Mouse (Mus musculus): ENCODE measurements around the gene Fam117a. TPM values are rescaled to one million over a fixed set of nuclear protein-coding genes. Genes with fewer than 3 reads are reported as not detected.

Fam117a gene
- total RNA-seq, 2 experiments from 2014 or later: 3.0 to 3.6 TPM

DNA sequence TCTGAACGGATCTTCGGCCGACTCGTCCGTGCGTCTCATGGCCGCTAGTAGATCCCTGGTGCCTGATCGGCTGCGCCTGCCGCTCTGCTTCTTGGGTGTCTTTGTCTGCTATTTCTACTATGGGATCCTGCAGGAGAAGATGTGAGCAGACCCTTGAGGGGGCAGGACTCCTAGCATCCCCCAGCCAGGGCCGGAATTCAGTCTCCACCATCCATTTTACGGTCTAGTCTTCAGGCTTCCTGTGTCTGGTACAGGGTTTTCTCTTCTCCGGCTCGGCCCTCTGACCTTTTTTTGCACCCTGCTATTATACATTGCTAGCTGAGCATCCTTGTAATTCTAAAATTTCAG, 48.1 kb downstream of the Fam117a start:
- no peak for DNase-seq (ENCODE audit: extremely low spot score in 1 of 2, low spot score in 2 of 2)
- H3K27ac ChIP-seq: peak overlapping the region; percentile 99
- H3K4me3 ChIP-seq: peak overlapping the region; percentile 81
- intact Hi-C loops (cut with DNase I): loop anchor here (1.0 to 10.0 kb wide), 4 partner anchors 75 to 260 kb away; partner anchors contain the start of gene Kat7
- no peak for TF ChIP-seq CTCF (IDR thresholded peaks at IDR 0.05)

DNA sequence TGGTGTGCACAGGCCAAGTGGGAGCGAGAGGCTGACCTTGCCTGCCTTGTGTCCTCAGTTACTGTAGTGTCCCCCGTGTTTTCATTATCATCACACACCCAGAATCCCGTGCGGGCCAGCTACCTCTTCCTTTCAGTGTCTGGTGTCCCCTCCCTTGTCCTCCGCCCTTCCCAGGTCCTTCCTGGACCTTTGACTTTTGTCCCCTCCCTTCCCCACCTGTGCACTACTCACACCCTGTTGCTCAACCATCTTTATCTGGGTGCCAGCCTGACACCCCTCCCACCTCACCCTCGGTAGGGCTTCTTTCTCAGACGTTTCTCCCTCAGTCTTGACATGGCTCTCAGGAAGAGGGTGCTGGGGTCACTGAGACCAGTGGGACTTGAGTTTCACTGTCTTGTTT, 50.5 kb downstream of the Fam117a start:
- no peak for DNase-seq (ENCODE audit: extremely low spot score in 1 of 2, low spot score in 2 of 2)
- no peak overlapping the region for H3K4me3 ChIP-seq
- H3K27ac ChIP-seq: no peak overlapping the region
- intact Hi-C loops (cut with DNase I): loop anchor here (10.0 kb wide), 1 partner anchor 257 kb away; no protein-coding TSS in a partner anchor
- TF ChIP-seq CTCF (IDR thresholded peaks at IDR 0.05): no peak

DNA sequence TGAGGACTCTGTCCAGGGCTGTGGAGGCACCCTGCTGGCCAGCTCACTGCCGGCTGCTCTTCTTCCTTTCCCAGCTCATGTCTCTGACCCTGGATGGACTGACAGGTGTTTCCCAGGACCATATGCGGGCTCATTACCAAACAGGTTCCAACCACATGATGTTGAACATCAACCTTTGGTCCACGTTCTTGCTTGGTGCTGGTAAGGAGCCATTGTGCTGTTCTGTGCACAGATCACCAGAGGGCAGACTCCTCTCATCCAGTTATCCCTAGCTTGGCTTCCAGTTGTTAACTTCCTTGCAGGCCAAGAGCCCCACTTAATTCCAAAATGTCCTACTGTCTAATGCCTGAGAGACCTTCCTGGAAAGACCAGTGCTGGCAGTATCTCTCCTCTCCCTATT, 52.2 kb downstream of the Fam117a start:
- no peak overlapping the region for H3K27ac ChIP-seq
- no peak overlapping the region for H3K4me3 ChIP-seq
- intact Hi-C loops (cut with DNase I): loop anchor here (10.0 kb wide), 1 partner anchor 256 kb away; no protein-coding TSS in a partner anchor
- TF ChIP-seq CTCF (IDR thresholded peaks at IDR 0.05): peak; percentile 55
- DNase-seq (ENCODE audit: extremely low spot score in 1 of 2, low spot score in 2 of 2): no peak

DNA sequence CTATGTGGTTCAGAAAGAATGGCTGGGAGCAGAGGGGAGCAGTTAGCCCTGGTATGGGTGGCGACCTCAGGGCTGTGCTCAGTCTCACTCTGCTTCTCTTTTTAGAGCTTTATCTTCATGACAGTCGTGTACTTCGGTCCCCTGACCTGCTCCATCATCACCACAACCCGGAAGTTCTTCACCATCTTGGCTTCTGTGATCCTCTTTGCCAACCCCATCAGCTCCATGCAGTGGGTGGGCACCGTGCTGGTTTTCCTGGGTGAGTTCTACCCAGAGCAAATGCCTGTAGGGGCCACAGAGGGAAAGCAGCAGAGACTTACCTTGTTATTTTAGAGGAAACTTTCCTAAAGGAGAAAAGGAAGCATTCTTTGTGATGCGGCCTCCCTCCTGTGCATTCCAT, 53.6 kb downstream of the Fam117a start:
- no peak for TF ChIP-seq CTCF (IDR thresholded peaks at IDR 0.05)
- intact Hi-C loops (cut with DNase I): no loop called here
- H3K27ac ChIP-seq: no peak overlapping the region; the same call in 1 of the 2 replicates
- DNase-seq (ENCODE audit: extremely low spot score in 1 of 2, low spot score in 2 of 2): no peak
- H3K4me3 ChIP-seq: no peak overlapping the region

DNA sequence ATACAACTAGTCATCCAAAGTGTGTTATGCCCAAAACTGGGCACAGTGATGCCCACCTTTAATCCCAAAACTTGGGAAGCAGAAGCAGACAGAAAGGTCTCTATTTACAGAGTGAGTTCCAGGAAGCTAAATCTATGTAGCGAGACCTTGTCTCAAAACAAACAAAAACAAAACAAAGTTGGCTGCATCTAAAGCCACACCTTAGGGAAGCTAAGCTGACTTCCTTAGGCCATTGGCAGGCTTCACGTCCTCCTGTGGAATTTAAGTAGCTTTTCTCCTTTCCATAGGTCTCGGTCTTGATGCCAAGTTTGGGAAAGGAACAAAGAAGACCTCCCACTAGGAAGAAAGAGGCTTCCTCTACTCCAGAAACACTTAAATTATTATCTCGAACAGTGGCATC, 54.4 kb downstream of the Fam117a start:
- Histone ChIP-seq H3K4me3 (no peak overlapping the region), H3K27ac (no peak overlapping the region)
- DNase-seq (ENCODE audit: extremely low spot score in 1 of 2, low spot score in 2 of 2): no peak
- no peak for TF ChIP-seq CTCF (IDR thresholded peaks at IDR 0.05)
- intact Hi-C loops (cut with DNase I): no loop called here

DNA sequence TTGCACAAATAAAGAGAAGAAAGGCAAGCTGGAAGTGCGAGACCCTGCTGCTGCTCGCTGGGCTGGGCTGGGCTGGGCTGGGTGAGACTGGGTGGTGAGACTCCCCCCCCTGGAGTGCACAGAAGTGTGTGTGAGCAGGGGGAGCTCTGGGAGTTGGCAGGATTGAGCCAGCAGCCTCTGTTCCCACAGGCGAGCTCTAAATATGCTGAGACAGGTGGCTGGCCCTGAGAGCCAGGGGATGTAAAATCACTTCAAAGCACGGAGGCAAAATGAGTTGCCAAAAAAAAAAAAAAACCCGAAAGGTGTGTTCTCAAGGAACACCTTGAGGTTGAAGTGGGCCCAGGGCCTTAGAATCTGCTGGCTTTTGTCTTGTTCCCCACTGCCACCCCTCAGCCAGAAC, 54.9 kb downstream of the Fam117a start:
- DNase-seq (ENCODE audit: extremely low spot score in 1 of 2, low spot score in 2 of 2): no peak

DNA sequence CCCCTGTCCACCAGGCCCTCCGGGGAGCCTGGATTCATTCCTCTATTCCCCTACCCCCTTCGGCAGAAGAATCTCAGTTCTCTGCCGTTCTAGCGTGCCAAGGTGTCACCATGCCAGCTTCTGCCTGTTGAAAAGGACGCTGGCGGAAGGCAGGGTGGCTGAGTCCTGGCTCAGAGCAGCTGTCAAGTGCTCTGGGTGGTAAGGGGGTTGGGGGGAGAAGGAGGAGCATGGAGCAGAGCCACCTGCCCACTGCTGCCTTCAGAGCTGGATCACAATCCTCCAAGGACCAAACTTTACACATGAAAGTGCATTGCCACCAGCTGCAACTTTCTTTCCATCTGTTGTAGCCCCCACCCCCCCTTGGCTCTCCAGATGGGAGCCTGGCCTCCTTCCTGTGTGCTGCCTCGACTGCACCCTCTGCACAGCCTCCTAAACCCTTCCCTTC, 55.4 kb downstream of the Fam117a start:
- Histone ChIP-seq H3K4me3 (no peak overlapping the region), H3K27ac (peak overlapping the region; percentile 7; the same call in 1 of the 2 replicates)
- intact Hi-C loops (cut with DNase I): no loop called here
- TF ChIP-seq CTCF (IDR thresholded peaks at IDR 0.05): no peak
- peak; percentile 40 to 50 for DNase-seq (ENCODE audit: extremely low spot score in 1 of 2, low spot score in 2 of 2)

More for the DNA sequence above, 54.9 kb downstream of the Fam117a start:
- H3K4me3 ChIP-seq: no peak overlapping the region
- TF ChIP-seq CTCF (IDR thresholded peaks at IDR 0.05): no peak
- intact Hi-C loops (cut with DNase I): no loop called here
- peak overlapping the region; percentile 7; the same call in 1 of the 2 replicates for H3K27ac ChIP-seq

DNA sequence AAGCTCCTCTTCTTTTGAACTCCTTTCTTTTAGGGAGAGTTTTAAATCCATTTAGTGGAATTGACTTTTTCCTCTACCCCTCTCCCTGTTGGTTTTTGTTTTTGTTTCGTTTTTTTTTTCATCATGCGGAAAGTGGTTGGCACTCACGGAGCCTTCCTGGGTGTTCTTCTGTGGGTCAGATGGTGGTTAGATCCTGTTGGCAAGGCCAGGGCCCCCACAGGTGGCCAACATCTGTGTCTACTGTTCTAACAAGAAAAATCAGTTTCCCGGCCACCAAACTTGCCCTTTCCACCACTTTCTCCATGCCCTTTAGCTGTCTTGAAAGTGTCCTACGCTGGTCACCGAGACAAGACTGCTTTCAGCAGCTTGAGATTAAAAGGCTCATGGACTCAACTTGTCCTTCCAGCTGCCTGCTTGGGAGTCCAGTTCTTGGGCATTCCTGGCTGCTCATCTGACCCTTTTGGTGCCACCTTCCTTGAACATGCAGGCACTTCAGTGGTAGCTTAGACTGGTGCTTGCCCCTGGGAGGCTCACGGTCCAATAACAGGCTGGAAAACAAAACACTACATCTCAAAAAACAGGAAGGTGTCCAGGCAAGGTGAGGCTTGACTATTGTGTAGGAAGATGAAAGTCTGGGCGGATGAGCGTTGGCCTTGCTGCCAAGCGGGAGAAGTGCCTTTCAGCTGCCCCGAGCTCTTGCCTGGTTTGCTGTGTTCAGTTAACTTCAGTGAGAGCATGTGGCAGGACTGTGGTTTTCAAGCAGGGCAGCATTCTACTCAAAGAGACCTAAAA, 56.1 kb downstream of the Fam117a start:
- DNase-seq (ENCODE audit: extremely low spot score in 1 of 2, low spot score in 2 of 2): no peak
- TF ChIP-seq CTCF (IDR thresholded peaks at IDR 0.05): no peak
- intact Hi-C loops (cut with DNase I): no loop called here
- Histone ChIP-seq H3K27ac (peak overlapping the region; percentile 33), H3K4me3 (no peak overlapping the region)

DNA sequence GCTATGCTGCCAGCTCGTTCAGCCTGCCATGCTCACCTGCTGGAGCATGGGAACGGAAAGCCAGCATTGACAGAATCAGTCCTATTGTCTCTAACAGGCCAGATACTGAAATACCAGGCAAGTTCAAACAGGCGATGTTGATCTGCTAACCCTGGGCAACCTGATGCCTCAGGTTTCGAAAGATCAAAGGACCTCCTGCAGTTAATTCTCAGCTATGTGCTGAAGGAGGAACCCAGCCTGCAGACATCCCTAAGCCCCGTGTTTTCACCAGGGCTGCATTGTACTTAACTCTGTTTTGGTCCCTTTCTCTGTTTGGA, 56.6 kb downstream of the Fam117a start:
- intact Hi-C loops (cut with DNase I): no loop called here

DNA sequence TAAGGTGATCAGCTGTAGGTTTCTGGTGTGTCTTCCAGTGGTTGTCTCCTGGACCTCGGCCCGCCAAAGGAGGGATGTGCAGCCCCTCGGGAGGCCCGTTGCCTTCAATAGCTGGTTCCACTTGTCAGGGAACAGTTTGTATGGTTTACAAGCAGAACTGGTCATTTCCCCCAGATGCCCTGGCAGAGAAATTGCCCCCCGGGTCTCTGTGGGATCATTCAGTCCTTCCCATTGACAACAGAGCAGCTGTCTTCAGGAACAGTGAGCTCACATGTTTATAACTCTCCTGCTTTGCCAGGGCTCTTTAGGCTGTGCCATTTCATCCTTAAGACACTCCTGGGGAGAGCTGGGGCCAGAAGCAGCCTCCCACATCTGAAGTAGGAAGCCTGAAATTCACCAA, 57.3 kb downstream of the Fam117a start:
- DNase-seq (ENCODE audit: extremely low spot score in 1 of 2, low spot score in 2 of 2): no peak
- H3K4me3 ChIP-seq: no peak overlapping the region
- H3K27ac ChIP-seq: peak overlapping the region; percentile 9; the same call in 1 of the 2 replicates
- no peak for TF ChIP-seq CTCF (IDR thresholded peaks at IDR 0.05)
- intact Hi-C loops (cut with DNase I): no loop called here

More for the DNA sequence above, 56.6 kb downstream of the Fam117a start:
- Histone ChIP-seq H3K4me3 (no peak overlapping the region), H3K27ac (peak overlapping the region; percentile 33; the same call in 1 of the 2 replicates)
- TF ChIP-seq CTCF (IDR thresholded peaks at IDR 0.05): no peak
- DNase-seq (ENCODE audit: extremely low spot score in 1 of 2, low spot score in 2 of 2): no peak

DNA sequence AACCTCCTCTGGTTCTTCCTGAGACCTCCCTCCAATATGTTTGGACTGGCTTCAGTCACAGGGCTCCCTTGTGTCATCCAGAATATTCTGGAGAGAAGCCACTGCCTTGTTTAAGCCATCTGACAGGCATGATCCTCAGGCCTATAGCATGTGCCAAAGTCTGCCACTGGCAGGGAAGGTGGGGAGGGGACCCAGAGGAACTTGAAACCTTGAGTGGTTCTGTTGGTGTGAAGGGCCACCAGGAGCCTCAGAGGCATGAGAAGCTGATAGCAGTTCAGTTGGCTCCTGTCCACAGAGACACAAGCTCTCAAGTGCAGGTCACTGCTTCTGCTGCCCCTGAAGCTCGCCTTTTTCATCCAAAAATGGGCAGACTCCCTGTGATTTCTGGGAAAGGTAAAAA, 59.7 kb downstream of the Fam117a start:
- intact Hi-C loops (cut with DNase I): no loop called here
- Histone ChIP-seq H3K27ac (no peak overlapping the region), H3K4me3 (no peak overlapping the region)
- TF ChIP-seq CTCF (IDR thresholded peaks at IDR 0.05): no peak
- DNase-seq (ENCODE audit: extremely low spot score in 1 of 2, low spot score in 2 of 2): no peak

DNA sequence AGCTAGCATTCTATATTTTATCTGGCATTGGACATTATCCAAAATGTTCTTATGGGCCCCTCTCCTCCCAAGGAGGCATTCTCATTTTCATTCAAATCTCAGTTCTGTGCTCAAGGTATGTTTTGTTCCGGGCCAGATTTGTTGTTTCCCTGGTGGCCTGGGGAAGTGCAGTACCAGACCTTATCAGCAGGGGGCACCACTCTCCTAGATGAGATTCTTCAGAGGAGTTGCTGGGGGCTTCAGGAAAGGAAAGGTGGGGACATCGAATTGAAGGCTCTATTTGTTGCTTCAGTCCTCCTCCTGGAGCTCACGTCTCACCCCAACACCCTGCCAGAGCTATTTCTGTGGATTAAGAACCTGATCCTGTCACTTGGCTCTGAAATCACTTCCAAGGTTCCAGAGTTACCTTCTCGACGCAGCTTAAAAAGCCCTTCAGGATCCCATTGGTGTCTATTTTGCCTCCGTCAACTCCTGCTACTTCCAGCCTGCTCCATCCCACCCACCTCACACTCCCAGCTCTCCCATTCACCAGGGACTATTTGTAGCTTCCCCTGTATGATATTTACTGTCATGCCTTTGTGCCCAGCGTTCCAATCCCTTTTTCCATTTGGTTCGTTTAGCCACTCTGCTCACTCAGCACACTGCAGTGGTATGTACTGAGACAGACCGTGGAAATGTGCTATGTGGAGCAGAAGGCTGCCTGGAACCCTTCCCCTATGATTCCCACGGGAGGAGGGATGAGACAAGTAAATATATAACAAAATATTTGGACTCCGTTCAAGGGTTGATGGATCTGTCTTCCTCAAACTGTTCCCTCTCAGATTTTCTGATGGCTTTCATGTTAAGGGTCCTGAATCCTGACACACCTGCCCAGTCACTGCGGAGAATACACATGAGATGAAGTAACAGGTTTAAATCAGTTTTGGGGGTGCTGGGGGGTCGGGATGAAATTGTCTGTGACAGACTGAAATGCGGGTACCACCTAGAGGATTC, 61.3 kb downstream of the Fam117a start:
- DNase-seq (ENCODE audit: extremely low spot score in 1 of 2, low spot score in 2 of 2): peak; percentile 67 to 77
- Histone ChIP-seq H3K27ac (peak overlapping the region; percentile 51), H3K4me3 (no peak overlapping the region)
- intact Hi-C loops (cut with DNase I): loop anchor here (1.0 to 2.0 kb wide), 3 partner anchors 35 to 122 kb away; no protein-coding TSS in a partner anchor
- peak; percentile 100 for TF ChIP-seq CTCF (IDR thresholded peaks at IDR 0.05)
